Mouse (Mus musculus) C2C12 (cell line): ENCODE measurements at regions not wholly inside any gene's neighbourhood (a gene's known extent, or its start where the extent isn't known, plus 50 kb on each side); places are given as distances from the start of the nearest gene placed in this dataset.

Experiments
- CTCF ChIP-seq: IDR thresholded peaks from one replicate; pipeline ENCODE4 v1.5.1; 2011; ENCODE audit not compliant: control insufficient read depth, insufficient read depth, insufficient read length
- MYOG ChIP-seq: IDR thresholded peaks from one replicate; pipeline ENCODE4 v1.6.1; 2011; ENCODE audit not compliant: control insufficient read depth, insufficient read length; ENCODE audit errors: extremely low read depth

DNA sequence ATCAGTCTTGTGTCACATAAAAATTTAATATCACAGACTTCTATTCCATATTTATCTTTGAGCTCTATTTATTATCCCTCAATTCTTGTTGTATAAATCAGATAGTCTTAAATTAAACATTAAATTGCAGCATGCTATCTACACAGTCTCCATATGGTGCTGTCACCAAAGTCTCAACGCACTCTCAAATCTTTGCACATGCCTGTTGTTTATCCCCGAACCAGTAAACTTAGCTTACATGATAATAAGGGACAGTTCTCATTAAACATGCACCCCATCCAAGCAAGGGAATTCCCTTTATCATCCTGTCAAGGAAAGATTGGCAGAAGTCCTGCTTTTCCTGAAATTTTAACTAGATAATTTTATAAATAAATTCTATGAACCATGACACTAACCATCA is 483.8 kb downstream of the Basp1 start:
- no peak for TF ChIP-seq MYOG
- TF ChIP-seq CTCF, result no peak
